Mouse (Mus musculus) midbrain, embryonic 11.5 days (tissue): ENCODE data around the gene Tmub1. TPM values are rescaled to one million over a fixed set of nuclear protein-coding genes. Genes with fewer than 3 reads are reported as not detected.

ENCODE experiments used
- ATAC-seq: fragments of 200-750 bp; cut with Nextera tagmentation; 2 replicates; pipeline ENCODE4 v1.8.0; 2017; ENCODE audit warnings: moderate TSS enrichment, moderate library complexity; ENCODE audit not compliant: low FRiP score
- DNase-seq: peaks from one replicate; pipeline ENCODE4 v3.0.0; 2015; ENCODE audit warnings: low spot score; ENCODE audit errors: missing footprints
- H3K27ac ChIP-seq: fragments of 300-500 bp; sonication (generic); 2 replicates; pipeline ENCODE4 v1.5.1; 2014; ENCODE audit warnings: low read depth, low read length
- H3K27me3 ChIP-seq: fragments of 300-500 bp; sonication (generic); 2 replicates; pipeline ENCODE4 v1.6.1; 2014; ENCODE audit warnings: mild to moderate bottlenecking, low read length, moderate library complexity, mixed read lengths; ENCODE audit not compliant: control insufficient read depth, insufficient read depth
- H3K36me3 ChIP-seq: fragments of 300-500 bp; sonication (generic); 2 replicates; pipeline ENCODE4 v1.6.1; 2014; ENCODE audit warnings: mild to moderate bottlenecking, low read length, moderate library complexity, mixed read lengths; ENCODE audit not compliant: control insufficient read depth, insufficient read depth
- H3K4me1 ChIP-seq: fragments of 300-500 bp; sonication (generic); 2 replicates; pipeline ENCODE4 v1.6.1; 2014; ENCODE audit warnings: low read length; ENCODE audit not compliant: control insufficient read depth, insufficient read depth
- H3K4me2 ChIP-seq: fragments of 300-500 bp; sonication (generic); 2 replicates; pipeline ENCODE4 v1.6.1; 2014; ENCODE audit warnings: mild to moderate bottlenecking, moderate library complexity
- H3K4me3 ChIP-seq: fragments of 300-500 bp; sonication (generic); 2 replicates; pipeline ENCODE4 v1.5.1; 2014; ENCODE audit warnings: low read depth, low read length
- H3K9ac ChIP-seq: fragments of 300-500 bp; sonication (generic); 2 replicates; pipeline ENCODE4 v1.6.1; 2014; ENCODE audit warnings: low read length
- H3K9me3 ChIP-seq: fragments of 300-500 bp; sonication (generic); 2 replicates; pipeline ENCODE4 v1.6.1; 2016; ENCODE audit warnings: low read length; ENCODE audit not compliant: control insufficient read depth
- WGBS: fragments of 180-500 bp; shearing (Covaris S2); extraction: QIAGEN DNeasy Blood & Tissue Kit; methylation state at CpG from one replicate; pipeline ENCODE4 v1.1.7; 2014; 5-methylcytosine and 5-hydroxymethylcytosine counted together
- polyA plus RNA-seq: library from polyadenylated mRNA; unstranded; fragments of >200 nt; fragmentation: Nextera tagmentation; extraction: Ambion mirVana; gene quantifications from 2 replicates; pipeline ENCODE4 v1.2.1, GENCODE M21; 2014

Tmub1 gene
- polyA plus RNA-seq, 1 experiment from 2014 or later = 32.3 TPM

- Histone ChIP-seq H3K4me2 (no peak overlapping the region; the same call in 1 of the 2 replicates), H3K27ac (no peak overlapping the region), H3K4me1 (peaks cover 24% of the 10 kb centered on the region), H3K4me3 (no peak overlapping the region), H3K27me3 (no peaks in the 10 kb centered on the region; the same call in 1 of the 2 replicates), H3K9me3 (no peaks in the 10 kb centered on the region), H3K9ac (no peak overlapping the region), H3K36me3 (peaks cover 6% of the 10 kb centered on the region; the same call in 1 of the 2 replicates)
- ATAC-seq (no peak), DNase-seq (no peak)
- 92% methylated on average over 7 of the region's 7 CpGs for WGBS
Observed at GRCm38 (mm10) chr5:24446630-24447029, 1.0 kb downstream of the Tmub1 start.

GRCm38 (mm10) chr5:24445428-24446080, 2.1 kb downstream of the Tmub1 start:
- Histone ChIP-seq H3K4me1 (peaks cover 20% of the 10 kb centered on the region), H3K4me3 (peak overlapping the region; percentile 93), H3K9ac (peak overlapping the region; percentile 95), H3K27me3 (no peaks in the 10 kb centered on the region; the same call in 1 of the 2 replicates), H3K4me2 (peak overlapping the region; percentile 71), H3K9me3 (no peaks in the 10 kb centered on the region), H3K27ac (peak overlapping the region; percentile 50; the same call in 1 of the 2 replicates), H3K36me3 (peaks cover 6% of the 10 kb centered on the region; the same call in 1 of the 2 replicates)
- DNase-seq = no peak
- peak; percentile 5 for ATAC-seq
- WGBS = 61% methylated on average over 20 of the region's 20 CpGs

DNA sequence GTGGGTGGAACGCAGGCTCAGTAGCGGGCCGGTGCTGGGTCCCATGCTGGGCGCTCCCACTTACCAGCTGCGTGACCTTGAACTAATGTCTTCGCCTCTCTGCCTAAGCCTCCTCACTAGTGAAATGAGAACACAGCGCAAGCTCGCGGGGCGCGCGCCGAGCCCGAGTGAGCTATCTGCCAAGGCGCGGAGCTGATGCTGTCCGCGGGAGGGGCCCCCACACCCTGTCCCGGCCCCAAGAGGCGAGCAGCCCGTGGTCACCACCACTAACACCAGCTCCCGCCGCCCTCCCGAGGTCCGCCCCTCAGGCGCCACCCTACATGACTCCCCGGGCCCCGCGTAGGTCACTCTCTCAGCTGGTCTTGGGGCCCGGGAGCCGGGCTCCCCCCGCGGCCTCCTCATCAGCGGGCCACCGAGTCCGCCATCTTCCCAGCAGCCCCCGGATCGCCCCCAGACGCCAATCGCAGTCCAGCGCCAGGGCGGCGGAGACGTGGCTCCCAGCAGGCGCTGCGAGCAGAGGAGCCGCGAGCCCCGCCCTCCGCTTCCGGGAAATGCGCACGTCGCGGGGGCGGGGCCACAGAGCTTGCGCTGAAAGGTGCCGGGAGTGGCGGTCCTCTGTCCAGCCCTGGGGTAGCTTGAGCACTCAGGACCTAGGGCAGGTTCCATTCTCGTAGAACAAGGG, 2.8 kb downstream of the Tmub1 start, which contains the start of gene Fastk:
Fastk (minus strand) TSS at position 542 of the 682 bp plus-strand sequence.
- H3K9me3 ChIP-seq = no peaks in the 10 kb centered on the region
- H3K9ac ChIP-seq = peak within 1 kb of the TSS; percentile 95
- peak; percentile 84 for ATAC-seq
- peak within 1 kb of the TSS; percentile 71 for H3K4me2 ChIP-seq
- peak within 1 kb of the TSS; percentile 75 for H3K27ac ChIP-seq
- DNase-seq = peak; percentile 98
- peak within 1 kb of the TSS; percentile 93 for H3K4me3 ChIP-seq
- peaks cover 20% of the 10 kb centered on the region for H3K4me1 ChIP-seq
- peaks cover 6% of the 10 kb centered on the region; the same call in 1 of the 2 replicates for H3K36me3 ChIP-seq
- no peaks in the 10 kb centered on the region; the same call in 1 of the 2 replicates for H3K27me3 ChIP-seq
- under 1% methylated on average over 55 of the region's 60 CpGs for WGBS

GRCm38 (mm10) chr5:24443927-24444326, 3.7 kb downstream of the Tmub1 start:
- peaks cover 20% of the 10 kb centered on the region for H3K4me1 ChIP-seq
- DNase-seq (no peak), ATAC-seq (no peak)
- peaks cover 9% of the 10 kb centered on the region; the same call in 1 of the 2 replicates for H3K36me3 ChIP-seq
- peak overlapping the region; percentile 95 for H3K9ac ChIP-seq
- H3K4me2 ChIP-seq = peak overlapping the region; percentile 71
- H3K9me3 ChIP-seq = no peaks in the 10 kb centered on the region
- no peak overlapping the region for H3K27ac ChIP-seq
- peak overlapping the region; percentile 93 for H3K4me3 ChIP-seq
- 88% methylated on average over 12 of the region's 12 CpGs for WGBS
- H3K27me3 ChIP-seq = no peaks in the 10 kb centered on the region; the same call in 1 of the 2 replicates

DNA sequence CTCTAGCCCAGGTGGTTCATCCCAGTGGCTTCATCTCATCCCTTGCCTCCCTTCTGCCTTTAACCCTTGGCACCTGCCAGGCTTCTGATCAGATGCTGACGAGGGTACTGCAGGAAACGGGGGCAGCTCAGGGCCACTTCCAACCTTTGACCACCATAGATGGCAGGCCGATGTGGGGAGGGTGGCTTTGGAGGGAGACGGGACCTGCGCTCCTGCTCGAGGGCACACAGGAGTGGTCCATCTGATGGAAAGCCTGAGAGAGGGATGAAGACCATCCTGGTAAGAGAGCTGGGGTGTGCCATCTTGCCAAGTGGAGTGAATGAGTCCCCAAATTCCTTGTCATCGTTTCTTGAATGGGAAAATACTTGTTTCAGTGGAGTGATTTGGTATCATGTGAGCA, 4.5 kb downstream of the Tmub1 start:
- H3K4me3 ChIP-seq = no peak overlapping the region
- H3K36me3 ChIP-seq = peaks cover 9% of the 10 kb centered on the region; the same call in 1 of the 2 replicates
- no peaks in the 10 kb centered on the region for H3K9me3 ChIP-seq
- H3K9ac ChIP-seq = no peak overlapping the region
- H3K4me2 ChIP-seq = no peak overlapping the region
- no peak overlapping the region for H3K27ac ChIP-seq
- no peaks in the 10 kb centered on the region; the same call in 1 of the 2 replicates for H3K27me3 ChIP-seq
- 90% methylated on average over 7 of the region's 7 CpGs for WGBS
- ATAC-seq = no peak
- DNase-seq = no peak
- peaks cover 20% of the 10 kb centered on the region for H3K4me1 ChIP-seq

DNA sequence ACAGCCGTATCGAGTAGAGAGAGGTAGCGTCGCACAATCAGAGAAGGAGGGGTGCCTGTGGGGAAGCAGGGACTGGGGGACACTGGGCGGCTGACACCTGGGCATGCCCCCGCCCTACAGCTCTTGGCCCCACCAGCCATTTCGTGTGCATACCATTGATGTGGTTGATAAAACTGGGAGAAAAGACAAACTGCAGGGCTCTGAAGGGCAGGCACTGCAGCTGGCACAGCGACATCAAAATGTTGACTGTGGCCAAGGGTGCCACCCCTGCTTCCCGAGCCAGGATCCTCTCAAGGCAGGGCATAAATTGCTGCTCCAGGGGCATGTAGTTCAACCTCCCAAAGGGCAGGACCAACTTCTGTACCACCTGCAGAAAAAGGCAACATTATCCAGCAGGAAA, 5.6 kb downstream of the Tmub1 start:
- no peaks in the 10 kb centered on the region for H3K9me3 ChIP-seq
- H3K4me2 ChIP-seq = no peak overlapping the region
- peaks cover 12% of the 10 kb centered on the region for H3K4me1 ChIP-seq
- DNase-seq (no peak), ATAC-seq (no peak)
- no peak overlapping the region for H3K4me3 ChIP-seq
- no peak overlapping the region for H3K9ac ChIP-seq
- H3K27me3 ChIP-seq = no peaks in the 10 kb centered on the region
- H3K27ac ChIP-seq = no peak overlapping the region
- H3K36me3 ChIP-seq = peaks cover 9% of the 10 kb centered on the region; the same call in 1 of the 2 replicates
- 92% methylated on average over 9 of the region's 9 CpGs for WGBS

GRCm38 (mm10) chr5:24441187-24441586, 6.5 kb downstream of the Tmub1 start:
- 92% methylated on average over 8 of the region's 8 CpGs for WGBS
- DNase-seq = no peak

GRCm38 (mm10) chr5:24433993-24434392, 13.7 kb downstream of the Tmub1 start:
- ATAC-seq (no peak), DNase-seq (no peak)
- Histone ChIP-seq H3K27me3 (no peaks in the 10 kb centered on the region), H3K4me2 (no peak overlapping the region), H3K9me3 (no peaks in the 10 kb centered on the region), H3K9ac (no peak overlapping the region), H3K4me1 (no peaks in the 10 kb centered on the region), H3K27ac (no peak overlapping the region), H3K4me3 (no peak overlapping the region), H3K36me3 (peaks cover 24% of the 10 kb centered on the region)
- 90% methylated on average over 8 of the region's 8 CpGs for WGBS

More at GRCm38 (mm10) chr5:24441187-24441586, 6.5 kb downstream of the Tmub1 start:
- no peak for ATAC-seq
- Histone ChIP-seq H3K9ac (no peak overlapping the region), H3K9me3 (no peaks in the 10 kb centered on the region), H3K4me3 (no peak overlapping the region), H3K36me3 (peaks cover 9% of the 10 kb centered on the region; the same call in 1 of the 2 replicates), H3K27me3 (no peaks in the 10 kb centered on the region), H3K4me1 (peaks cover 12% of the 10 kb centered on the region), H3K4me2 (no peak overlapping the region), H3K27ac (no peak overlapping the region)

DNA sequence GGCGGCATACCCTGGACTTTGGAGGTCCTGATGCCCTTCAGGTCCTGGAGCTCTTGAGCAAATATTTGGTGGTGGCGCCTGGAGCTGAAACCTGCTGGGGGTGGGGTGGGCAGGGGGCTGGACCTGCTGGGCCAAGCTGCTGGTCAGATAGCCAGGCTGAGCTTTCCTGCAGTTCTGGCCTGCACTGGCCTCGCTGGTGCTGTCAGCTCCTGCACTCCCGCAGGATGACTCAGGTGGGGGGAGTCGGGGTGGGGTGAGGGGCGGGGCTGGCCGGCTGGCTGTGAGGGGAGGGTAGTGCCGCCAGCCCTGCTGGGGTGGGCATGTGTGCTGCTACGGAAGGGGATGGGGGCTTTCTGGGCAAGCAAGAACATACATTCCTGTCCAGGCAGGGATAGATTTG, 19.1 kb downstream of the Tmub1 start:
- H3K9me3 ChIP-seq = no peaks in the 10 kb centered on the region
- no peak overlapping the region for H3K27ac ChIP-seq
- no peak overlapping the region for H3K9ac ChIP-seq
- no peak for DNase-seq
- WGBS = 13% methylated on average over 9 of the region's 9 CpGs
- H3K4me1 ChIP-seq = peaks cover 44% of the 10 kb centered on the region
- H3K4me3 ChIP-seq = no peak overlapping the region
- ATAC-seq = no peak
- no peaks in the 10 kb centered on the region for H3K27me3 ChIP-seq
- peaks cover 14% of the 10 kb centered on the region for H3K36me3 ChIP-seq
- H3K4me2 ChIP-seq = peak overlapping the region; percentile 23; the same call in 1 of the 2 replicates
